Mouse (Mus musculus) heart, postnatal 0 days (tissue): ENCODE results near the gene Prune2. TPM values are rescaled to one million over a fixed set of nuclear protein-coding genes. Genes with fewer than 3 reads are reported as not detected.

Experiments used
- ATAC-seq: fragments of 200-750 bp; cut with Nextera tagmentation; 2 replicates; pipeline ENCODE4 v1.8.0; 2017; ENCODE audit warnings: low read depth, moderate number of reproducible peaks, moderate library complexity; ENCODE audit not compliant: insufficient read depth
- DNase-seq: peaks from one replicate; pipeline ENCODE4 v3.0.0-alpha.2; 2016; ENCODE audit warnings: low spot score
- H3K27ac ChIP-seq: fragments of 300-500 bp; sonication (generic); 2 replicates; pipeline ENCODE4 v1.5.1; 2014; ENCODE audit warnings: low read depth, mild to moderate bottlenecking
- H3K27me3 ChIP-seq: fragments of 300-500 bp; sonication (generic); 2 replicates; pipeline ENCODE4 v1.6.1; 2014; ENCODE audit warnings: low read length, mixed read lengths; ENCODE audit not compliant: control insufficient read depth, insufficient read depth
- H3K36me3 ChIP-seq: fragments of 300-500 bp; sonication (generic); replicated peaks from 2 replicates; pipeline ENCODE4 v1.6.1; 2014; ENCODE audit warnings: low read length, mixed read lengths; ENCODE audit not compliant: control insufficient read depth, insufficient read depth
- H3K4me1 ChIP-seq: fragments of 300-500 bp; sonication (generic); 2 replicates; pipeline ENCODE4 v1.6.1; 2014; ENCODE audit warnings: antibody characterized with exemption; ENCODE audit not compliant: control insufficient read depth, insufficient read depth
- H3K4me2 ChIP-seq: fragments of 300-500 bp; sonication (generic); 2 replicates; pipeline ENCODE4 v1.6.1; 2014; ENCODE audit warnings: low read depth, mild to moderate bottlenecking, low read length, moderate library complexity
- H3K4me3 ChIP-seq: fragments of 300-500 bp; sonication (generic); 2 replicates; pipeline ENCODE4 v1.5.1; 2014; ENCODE audit warnings: low read depth, low read length
- H3K9ac ChIP-seq: fragments of 300-500 bp; sonication (generic); replicated peaks from 2 replicates; pipeline ENCODE4 v1.6.1; 2014; ENCODE audit warnings: low read depth, low read length, mixed read lengths
- H3K9me3 ChIP-seq: fragments of 300-500 bp; sonication (generic); replicated peaks from 2 replicates; pipeline ENCODE4 v1.6.1; 2016; ENCODE audit warnings: low read length; ENCODE audit not compliant: control insufficient read depth
- CTCF ChIP-seq: IDR thresholded peaks from 2 replicates; pipeline ENCODE4 v1.5.1; 2016; ENCODE audit warnings: antibody characterized with exemption, control low read depth, low read depth
- EP300 ChIP-seq: IDR thresholded peaks from 2 replicates; pipeline ENCODE4 v1.6.1; 2016; ENCODE audit warnings: antibody characterized with exemption, low read depth
- WGBS: fragments of 180-500 bp; shearing (Covaris S2); extraction: QIAGEN DNeasy Blood & Tissue Kit; methylation state at CpG from one replicate; pipeline ENCODE4 v1.1.7; 2014; 5-methylcytosine and 5-hydroxymethylcytosine counted together
- polyA plus RNA-seq: library from polyadenylated mRNA; unstranded; fragments of >200 nt; fragmentation: Nextera tagmentation; extraction: Ambion mirVana; gene quantifications from 2 replicates; pipeline ENCODE4 v1.2.1, GENCODE M21; 2015
- total RNA-seq: library from RNA; depleted of rRNA; stranded (reverse); fragments of >200 nt; gene quantifications from 2 replicates; pipeline ENCODE4 v1.2.3, GENCODE M21; 2014; ENCODE audit warnings: low replicate concordance

Prune2 gene
- total and polyA plus RNA-seq, 2 experiments from 2014 or later = 4.6 to 10.5 TPM

DNA sequence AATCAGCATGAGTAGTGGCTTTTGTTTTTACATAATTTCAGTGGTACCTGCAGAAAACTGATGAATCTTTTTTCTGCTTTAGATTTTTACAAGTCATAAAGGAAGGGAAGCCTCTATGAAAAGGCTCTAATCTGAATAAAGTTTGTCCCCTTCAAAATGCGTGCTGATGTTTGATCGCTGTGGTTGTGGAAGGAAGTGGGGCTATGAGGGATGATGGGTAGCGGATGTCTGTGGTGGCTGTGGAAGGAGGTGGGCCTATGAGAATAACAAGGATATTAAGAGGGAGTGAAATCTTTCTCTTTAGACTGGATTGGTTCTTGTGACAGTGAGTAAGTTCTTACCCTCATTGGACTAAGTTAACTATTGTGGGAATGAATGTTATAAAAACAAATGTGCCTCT, 23.0 kb downstream of the Prune2 start:
- ATAC-seq = no peak
- Histone ChIP-seq H3K36me3 (no peaks in the 10 kb centered on the region), H3K4me2 (no peak overlapping the region), H3K4me3 (no peak overlapping the region), H3K27me3 (no peaks in the 10 kb centered on the region), H3K9me3 (no peaks in the 10 kb centered on the region), H3K4me1 (no peaks in the 10 kb centered on the region), H3K27ac (no peak overlapping the region), H3K9ac (no peak overlapping the region)
- 89% methylated on average over 3 of the region's 3 CpGs for WGBS
- DNase-seq = no peak
- TF ChIP-seq CTCF (no peak), EP300 (no peak)

DNA sequence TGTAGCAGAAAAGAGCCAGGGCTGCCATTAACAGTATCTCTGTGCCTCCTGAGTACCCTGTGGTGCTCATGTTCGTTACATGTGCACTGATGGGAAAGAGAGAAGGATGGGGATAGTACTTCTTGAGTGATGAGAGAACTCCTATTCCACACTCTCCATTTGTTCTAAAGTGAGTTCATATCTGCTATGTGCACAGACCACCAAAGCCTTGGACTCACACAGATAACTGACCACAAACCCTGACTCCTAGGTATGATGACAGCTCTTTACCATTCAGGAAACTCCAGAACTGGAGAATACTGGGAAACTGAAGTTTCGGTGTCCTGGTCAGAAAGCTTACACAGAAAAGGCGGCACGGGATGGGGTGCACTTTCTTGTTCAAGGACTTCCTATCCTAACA, 25.8 kb downstream of the Prune2 start:
- Histone ChIP-seq H3K4me3 (no peak overlapping the region), H3K27ac (no peak overlapping the region), H3K4me1 (no peaks in the 10 kb centered on the region), H3K36me3 (no peaks in the 10 kb centered on the region), H3K27me3 (no peaks in the 10 kb centered on the region), H3K9ac (no peak overlapping the region), H3K4me2 (no peak overlapping the region), H3K9me3 (no peaks in the 10 kb centered on the region)
- 80% methylated on average over 4 of the region's 4 CpGs for WGBS
- no peak for DNase-seq
- ATAC-seq = no peak
- TF ChIP-seq CTCF = no peak
- no peak for TF ChIP-seq EP300

DNA sequence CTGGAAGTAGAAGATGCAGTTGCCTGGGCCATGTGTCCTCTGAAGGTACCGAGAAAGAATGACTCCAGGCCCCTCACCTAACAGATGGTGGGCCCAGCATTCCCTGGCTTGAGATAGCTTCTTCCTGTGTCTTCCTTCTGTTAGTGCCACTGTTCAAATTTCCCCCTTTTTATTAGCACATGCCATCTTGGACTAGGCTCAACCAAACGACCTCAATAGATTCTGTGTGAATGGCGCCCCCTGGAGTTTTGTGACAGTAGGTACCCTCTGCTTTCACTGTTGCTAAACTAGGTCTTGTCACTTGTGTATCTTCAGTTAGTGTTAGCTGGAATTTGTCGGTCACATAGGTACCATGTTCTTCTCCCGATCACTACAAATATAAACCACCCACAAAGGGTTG, 29.0 kb downstream of the Prune2 start:
- Histone ChIP-seq H3K4me3 (no peak overlapping the region), H3K27me3 (no peaks in the 10 kb centered on the region), H3K4me1 (no peaks in the 10 kb centered on the region), H3K36me3 (no peaks in the 10 kb centered on the region), H3K9ac (no peak overlapping the region), H3K27ac (no peak overlapping the region), H3K4me2 (no peak overlapping the region), H3K9me3 (no peaks in the 10 kb centered on the region)
- ATAC-seq (no peak), DNase-seq (peak; percentile 13)
- TF ChIP-seq CTCF (peak; percentile 58), EP300 (no peak)
- 49% methylated on average over 5 of the region's 5 CpGs for WGBS

DNA sequence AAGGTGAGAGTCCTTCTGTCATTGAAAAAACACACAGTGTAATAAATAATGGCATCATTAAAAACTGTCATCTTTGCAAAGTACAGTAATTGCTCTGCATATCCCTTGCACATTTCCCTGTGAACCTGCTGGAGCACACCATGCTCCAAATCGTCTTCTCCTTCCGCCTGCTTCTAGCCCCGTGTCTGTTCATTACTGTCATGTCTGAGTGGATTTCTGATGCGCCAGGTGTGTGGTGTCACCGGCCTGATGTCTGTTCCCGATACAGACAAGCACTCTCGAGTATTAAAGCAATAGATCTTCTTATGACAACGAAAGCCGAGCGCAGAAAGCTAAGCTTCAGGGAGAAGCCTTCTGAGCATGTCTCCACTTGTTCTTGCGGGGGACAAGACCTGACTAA, 32.1 kb downstream of the Prune2 start:
- H3K36me3 ChIP-seq = no peaks in the 10 kb centered on the region
- no peak overlapping the region for H3K4me3 ChIP-seq
- TF ChIP-seq EP300 (no peak), CTCF (no peak)
- ATAC-seq (no peak), DNase-seq (no peak)
- WGBS = 78% methylated on average over 11 of the region's 11 CpGs
- H3K4me2 ChIP-seq = no peak overlapping the region
- no peaks in the 10 kb centered on the region for H3K27me3 ChIP-seq
- H3K4me1 ChIP-seq = no peaks in the 10 kb centered on the region
- no peak overlapping the region for H3K27ac ChIP-seq
- no peaks in the 10 kb centered on the region for H3K9me3 ChIP-seq
- H3K9ac ChIP-seq = no peak overlapping the region

DNA sequence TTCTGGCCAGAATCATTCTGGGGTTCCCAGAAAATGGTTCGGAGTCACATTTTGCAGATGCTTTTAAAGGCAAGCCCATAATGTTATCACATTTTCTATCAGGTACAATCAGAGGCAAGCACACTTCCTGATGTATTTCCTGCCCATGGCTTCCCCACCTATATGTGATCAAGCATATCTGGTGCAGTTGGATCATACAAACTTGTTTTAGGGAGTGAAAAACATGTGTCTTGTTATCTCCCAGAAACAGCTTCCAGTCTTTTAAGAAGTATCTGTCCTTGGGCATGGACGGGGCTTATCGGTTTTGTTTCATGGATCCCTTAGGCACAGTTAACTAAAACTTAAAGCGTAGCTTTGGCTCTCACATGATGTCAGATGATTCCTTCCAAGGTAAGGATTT, 36.2 kb downstream of the Prune2 start:
- DNase-seq (no peak), ATAC-seq (no peak)
- Histone ChIP-seq H3K9ac (no peak overlapping the region), H3K4me1 (no peaks in the 10 kb centered on the region), H3K9me3 (no peaks in the 10 kb centered on the region), H3K4me2 (no peak overlapping the region), H3K27me3 (no peaks in the 10 kb centered on the region), H3K27ac (no peak overlapping the region), H3K4me3 (no peak overlapping the region), H3K36me3 (no peaks in the 10 kb centered on the region)
- 62% methylated on average over 4 of the region's 4 CpGs for WGBS
- 0 out of 2 replicates have a peak, but pooled peaks have one; percentile 40 for TF ChIP-seq EP300
- no peak for TF ChIP-seq CTCF

DNA sequence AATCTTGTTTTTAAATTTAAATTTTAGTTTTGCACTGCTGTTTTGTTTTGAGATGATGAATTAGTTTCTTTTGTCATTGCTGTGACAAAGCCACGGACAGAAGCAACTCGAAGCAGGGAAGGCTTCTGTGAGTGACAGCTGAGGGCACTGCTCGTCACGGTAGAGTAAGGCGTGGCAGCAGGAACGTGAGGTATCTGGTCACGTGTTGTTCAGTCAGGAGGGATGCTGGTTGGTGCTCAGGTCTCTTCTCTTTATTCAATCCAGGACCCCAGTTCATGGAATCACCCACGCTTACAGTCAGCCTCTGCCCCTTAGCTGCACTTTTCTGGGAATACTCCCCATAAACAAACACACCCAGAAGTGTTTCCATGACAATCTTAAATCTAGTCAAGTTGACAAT, 38.3 kb downstream of the Prune2 start:
- Histone ChIP-seq H3K36me3 (no peaks in the 10 kb centered on the region), H3K9me3 (no peaks in the 10 kb centered on the region), H3K9ac (no peak overlapping the region), H3K4me1 (no peaks in the 10 kb centered on the region), H3K27me3 (no peaks in the 10 kb centered on the region), H3K4me2 (no peak overlapping the region), H3K4me3 (no peak overlapping the region), H3K27ac (no peak overlapping the region)
- TF ChIP-seq CTCF (no peak), EP300 (no peak)
- ATAC-seq (no peak), DNase-seq (no peak)
- WGBS = 73% methylated on average over 8 of the region's 8 CpGs
